Mouse (Mus musculus) embryonic facial prominence, embryonic 15.5 days (tissue): Measurements from ENCODE around the gene Tfr2. TPM values are rescaled to one million over a fixed set of nuclear protein-coding genes. Genes with fewer than 3 reads are reported as not detected.
"Not testable (repeated sequence)": the region's sequence is repeated elsewhere in the genome, so short reads cannot be mapped to it uniquely, and the experiment has no call there.

Experiments used
- ATAC-seq: fragments of 200-750 bp; cut with Nextera tagmentation; 2 replicates; pipeline ENCODE4 v1.8.0; 2017; ENCODE audit warnings: low read depth, moderate TSS enrichment; ENCODE audit not compliant: insufficient number of reproducible peaks, low FRiP score, low TSS enrichment
- H3K27ac ChIP-seq: fragments of 300-500 bp; sonication (generic); replicated peaks from 2 replicates; pipeline ENCODE4 v1.5.1; 2015; ENCODE audit warnings: mild to moderate bottlenecking, inconsistent platforms
- H3K27me3 ChIP-seq: fragments of 300-500 bp; sonication (generic); 2 replicates; pipeline ENCODE4 v1.6.1; 2015; ENCODE audit warnings: inconsistent platforms
- H3K36me3 ChIP-seq: fragments of 300-500 bp; sonication (generic); 2 replicates; pipeline ENCODE4 v1.6.1; 2015; ENCODE audit warnings: mild to moderate bottlenecking, inconsistent platforms
- H3K4me1 ChIP-seq: fragments of 300-500 bp; sonication (generic); 2 replicates; pipeline ENCODE4 v1.6.1; 2015; ENCODE audit warnings: inconsistent platforms
- H3K4me2 ChIP-seq: fragments of 300-500 bp; sonication (generic); replicated peaks from 2 replicates; pipeline ENCODE4 v1.6.1; 2015; ENCODE audit warnings: mild to moderate bottlenecking, inconsistent platforms
- H3K4me3 ChIP-seq: fragments of 300-500 bp; sonication (generic); replicated peaks from 2 replicates; pipeline ENCODE4 v1.5.1; 2015; ENCODE audit warnings: mild to moderate bottlenecking, inconsistent platforms
- H3K9ac ChIP-seq: fragments of 300-500 bp; sonication (generic); 2 replicates; pipeline ENCODE4 v1.6.1; 2015; ENCODE audit warnings: inconsistent platforms
- H3K9me3 ChIP-seq: fragments of 300-500 bp; sonication (generic); replicated peaks from 2 replicates; pipeline ENCODE4 v1.6.1; 2016; ENCODE audit warnings: inconsistent platforms
- WGBS: fragments of 180-500 bp; shearing (Covaris S2); methylation state at CpG from one replicate; pipeline ENCODE4 v1.1.7; 2015; 5-methylcytosine and 5-hydroxymethylcytosine counted together
- polyA plus RNA-seq: library from polyadenylated mRNA; unstranded; fragments of >200 nt; fragmentation: Nextera tagmentation; extraction: Ambion mirVana; gene quantifications from 2 replicates; pipeline ENCODE4 v1.2.1, GENCODE M21; 2015

The Tfr2 gene
- polyA plus RNA-seq, 1 experiment from 2014 or later = 2.0 TPM

DNA sequence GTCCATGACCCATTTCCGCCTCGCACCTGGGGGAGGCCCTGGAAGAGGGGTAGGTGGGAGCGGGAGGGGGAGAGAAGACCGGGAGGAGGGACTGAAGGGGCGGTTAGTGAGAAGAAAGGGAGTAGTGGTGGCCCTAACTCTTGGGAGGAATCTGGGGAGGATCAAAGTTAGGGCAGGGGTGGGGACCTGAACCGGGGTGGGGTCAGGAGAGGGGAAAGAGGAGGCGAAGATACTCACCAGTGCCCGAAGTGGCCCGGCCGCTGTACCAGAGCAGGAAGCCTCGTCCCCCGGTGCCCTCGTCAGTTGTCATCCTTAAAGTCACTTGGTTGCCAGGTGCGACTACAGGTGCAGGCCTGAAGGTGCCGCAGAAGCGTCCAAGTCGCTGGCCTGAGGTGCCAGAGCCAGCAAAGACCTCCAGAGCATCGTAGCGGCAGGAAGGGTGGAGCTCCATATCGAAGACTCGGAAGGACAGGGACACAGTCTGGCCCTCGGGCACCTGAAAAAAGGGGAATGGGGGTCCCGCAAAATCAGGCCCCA, 39.1 kb downstream of the Tfr2 start:
- 21% methylated on average over 23 of the region's 23 CpGs for WGBS
- no peak overlapping the region for H3K27ac ChIP-seq

GRCm38 (mm10) chr5:137609292-137609691, 39.7 kb downstream of the Tfr2 start:
- peaks cover 62% of the 10 kb centered on the region for H3K4me1 ChIP-seq
- no peak overlapping the region for H3K9ac ChIP-seq

More for the DNA sequence above, 39.1 kb downstream of the Tfr2 start:
- H3K4me1 ChIP-seq = peaks cover 61% of the 10 kb centered on the region
- peak overlapping the region; percentile 30 for H3K4me3 ChIP-seq
- H3K9me3 ChIP-seq = no peaks in the 10 kb centered on the region
- H3K4me2 ChIP-seq = peak overlapping the region; percentile 53
- peaks cover 29% of the 10 kb centered on the region for H3K36me3 ChIP-seq
- no peaks in the 10 kb centered on the region for H3K27me3 ChIP-seq
- peak overlapping the region; percentile 15; the same call in 1 of the 2 replicates for H3K9ac ChIP-seq
- no peak for ATAC-seq

GRCm38 (mm10) chr5:137610056-137610455, 40.4 kb downstream of the Tfr2 start:
- Histone ChIP-seq H3K27ac (peak overlapping the region; percentile 97), H3K4me1 (peaks cover 62% of the 10 kb centered on the region), H3K36me3 (peaks cover 22% of the 10 kb centered on the region), H3K9me3 (no peaks in the 10 kb centered on the region), H3K4me2 (peak overlapping the region; percentile 53), H3K4me3 (peak overlapping the region; percentile 41), H3K9ac (peak overlapping the region; percentile 10), H3K27me3 (no peaks in the 10 kb centered on the region)
- WGBS = 35% methylated on average over 4 of the region's 4 CpGs
- no peak for ATAC-seq

More at GRCm38 (mm10) chr5:137609292-137609691, 39.7 kb downstream of the Tfr2 start:
- H3K27me3 ChIP-seq = no peaks in the 10 kb centered on the region
- ATAC-seq = no peak
- H3K36me3 ChIP-seq = peaks cover 26% of the 10 kb centered on the region
- 38% methylated on average over 3 of the region's 3 CpGs for WGBS
- H3K4me2 ChIP-seq = peak overlapping the region; percentile 53
- peak overlapping the region; percentile 41 for H3K4me3 ChIP-seq
- no peaks in the 10 kb centered on the region for H3K9me3 ChIP-seq
- H3K27ac ChIP-seq = peak overlapping the region; percentile 97; the same call in 1 of the 2 replicates

DNA sequence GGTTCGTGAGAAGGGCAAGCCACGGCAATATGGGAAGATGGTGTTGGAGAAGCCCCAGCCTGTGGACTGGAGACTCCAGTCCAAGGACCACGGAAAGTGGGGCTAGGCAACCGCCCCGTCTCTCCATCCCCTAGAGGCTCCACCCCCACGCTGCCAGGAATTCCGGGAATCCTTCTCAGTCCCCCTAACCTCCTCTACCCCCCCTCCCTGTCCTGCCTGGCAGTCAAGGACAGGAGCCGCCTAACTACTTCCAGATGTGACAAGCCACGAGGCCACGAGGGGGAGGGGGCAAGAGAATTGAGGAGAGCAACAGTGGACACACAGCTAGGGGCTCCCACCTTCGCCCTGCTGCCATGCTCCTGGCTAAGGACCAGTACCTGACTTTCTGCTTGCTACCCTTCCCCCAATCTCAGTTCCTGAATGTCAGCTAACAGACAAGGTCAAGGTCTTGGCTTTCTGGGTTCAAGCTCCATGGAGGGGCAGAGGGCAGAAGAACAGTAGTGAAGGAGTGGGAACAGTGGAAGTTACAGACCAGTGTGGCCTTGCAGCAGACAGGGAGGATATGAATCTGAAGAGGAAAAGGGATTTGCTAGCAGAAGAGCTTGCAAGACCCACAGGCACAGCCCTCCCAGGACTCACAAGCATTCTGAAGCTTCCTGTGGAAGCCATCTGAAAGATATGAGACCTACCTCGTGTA, 41.1 kb downstream of the Tfr2 start:
- peak overlapping the region; percentile 41 for H3K4me3 ChIP-seq
- ATAC-seq = peak; percentile 78
- 2% methylated on average over 12 of the region's 12 CpGs for WGBS
- peaks cover 15% of the 10 kb centered on the region for H3K36me3 ChIP-seq
- peaks cover 62% of the 10 kb centered on the region for H3K4me1 ChIP-seq
- H3K27me3 ChIP-seq = no peaks in the 10 kb centered on the region
- H3K9ac ChIP-seq = peak overlapping the region; percentile 33; the same call in 1 of the 2 replicates
- peak overlapping the region; percentile 53 for H3K4me2 ChIP-seq
- no peaks in the 10 kb centered on the region for H3K9me3 ChIP-seq
- peak overlapping the region; percentile 97 for H3K27ac ChIP-seq

- peak; percentile 71 for ATAC-seq
- H3K4me3 ChIP-seq = peak overlapping the region; percentile 41
- H3K4me1 ChIP-seq = peaks cover 62% of the 10 kb centered on the region
- peak overlapping the region; percentile 53 for H3K4me2 ChIP-seq
- H3K9ac ChIP-seq = peak overlapping the region; percentile 33; the same call in 1 of the 2 replicates
- no peaks in the 10 kb centered on the region for H3K9me3 ChIP-seq
- WGBS = 10% methylated on average over 6 of the region's 6 CpGs
- H3K27me3 ChIP-seq = no peaks in the 10 kb centered on the region
- H3K27ac ChIP-seq = peak overlapping the region; percentile 97
- peaks cover 10% of the 10 kb centered on the region for H3K36me3 ChIP-seq
Observed at GRCm38 (mm10) chr5:137611245-137611602, 41.6 kb downstream of the Tfr2 start.

GRCm38 (mm10) chr5:137613076-137613475, 43.4 kb downstream of the Tfr2 start:
- H3K9me3 ChIP-seq = no peaks in the 10 kb centered on the region
- no peak overlapping the region for H3K4me2 ChIP-seq
- no peak overlapping the region for H3K27ac ChIP-seq
- WGBS = 70% methylated on average over 5 of the region's 5 CpGs
- H3K9ac ChIP-seq = no peak overlapping the region
- peaks cover 58% of the 10 kb centered on the region for H3K4me1 ChIP-seq
- ATAC-seq = no peak
- no peaks in the 10 kb centered on the region for H3K36me3 ChIP-seq
- H3K27me3 ChIP-seq = no peaks in the 10 kb centered on the region
- H3K4me3 ChIP-seq = no peak overlapping the region

DNA sequence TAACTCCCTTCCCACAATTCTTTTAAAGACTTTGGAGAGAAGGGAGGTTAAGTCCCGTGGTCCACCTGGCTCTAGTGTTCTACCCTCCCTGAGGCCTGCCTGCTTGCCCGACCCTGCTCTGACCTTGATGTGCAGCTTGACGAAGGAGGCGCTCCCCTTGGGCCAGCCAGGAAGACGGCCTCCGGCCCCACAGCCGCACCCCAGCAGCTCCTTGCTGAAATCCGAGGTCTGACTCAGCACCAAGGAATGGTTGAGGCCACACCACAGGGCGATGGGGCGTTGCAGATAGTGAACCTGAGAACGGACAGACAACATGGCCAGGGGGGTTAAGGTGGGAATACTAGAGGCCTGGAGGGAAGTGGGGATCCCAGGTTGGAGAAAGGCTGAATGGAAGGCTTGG, 43.9 kb downstream of the Tfr2 start, which contains the start of gene Pcolce:
Pcolce (minus strand) TSS at position 235 of the 400 bp plus-strand sequence.
- no peak within 1 kb of the TSS for H3K4me3 ChIP-seq
- ATAC-seq = no peak
- H3K36me3 ChIP-seq = no peaks in the 10 kb centered on the region
- peaks cover 53% of the 10 kb centered on the region for H3K4me1 ChIP-seq
- no peak within 1 kb of the TSS for H3K4me2 ChIP-seq
- no peaks in the 10 kb centered on the region for H3K9me3 ChIP-seq
- no peak within 1 kb of the TSS for H3K27ac ChIP-seq
- WGBS = 28% methylated on average over 11 of the region's 11 CpGs
- no peak within 1 kb of the TSS for H3K9ac ChIP-seq
- no peaks in the 10 kb centered on the region for H3K27me3 ChIP-seq

- not testable (repeated sequence) for H3K36me3 ChIP-seq, H3K27me3 ChIP-seq, H3K4me2 ChIP-seq, H3K9me3 ChIP-seq, H3K4me3 ChIP-seq, H3K27ac ChIP-seq, ATAC-seq, H3K9ac ChIP-seq
- 81% methylated on average over 2 of the region's 2 CpGs for WGBS
- peaks cover 39% of the 10 kb centered on the region for H3K4me1 ChIP-seq
Observed at GRCm38 (mm10) chr5:137614921-137615320, 45.3 kb downstream of the Tfr2 start.

- H3K4me2 ChIP-seq = no peak overlapping the region
- no peak for ATAC-seq
- H3K9ac ChIP-seq = no peak overlapping the region
- no peak overlapping the region for H3K27ac ChIP-seq
- H3K4me1 ChIP-seq = peaks cover 35% of the 10 kb centered on the region
- H3K36me3 ChIP-seq = no peaks in the 10 kb centered on the region
- H3K4me3 ChIP-seq = no peak overlapping the region
- H3K27me3 ChIP-seq = no peaks in the 10 kb centered on the region
- H3K9me3 ChIP-seq = no peaks in the 10 kb centered on the region
- 81% methylated on average over 7 of the region's 7 CpGs for WGBS
Observed at GRCm38 (mm10) chr5:137615347-137615746, 45.7 kb downstream of the Tfr2 start.

GRCm38 (mm10) chr5:137623937-137624530, 54.4 kb downstream of the Tfr2 start:
- 72% methylated on average over 11 of the region's 11 CpGs for WGBS
- Histone ChIP-seq H3K27ac (no peak overlapping the region), H3K36me3 (no peaks in the 10 kb centered on the region), H3K27me3 (no peaks in the 10 kb centered on the region), H3K9ac (no peak overlapping the region), H3K4me1 (peaks cover 6% of the 10 kb centered on the region), H3K4me2 (no peak overlapping the region), H3K4me3 (no peak overlapping the region), H3K9me3 (no peaks in the 10 kb centered on the region)
- no peak for ATAC-seq

GRCm38 (mm10) chr5:137627991-137628390, 58.4 kb downstream of the Tfr2 start:
- peak overlapping the region; percentile 43 for H3K9ac ChIP-seq
- peak overlapping the region; percentile 91 for H3K27ac ChIP-seq
- H3K27me3 ChIP-seq = no peaks in the 10 kb centered on the region
- peak overlapping the region; percentile 99 for H3K4me3 ChIP-seq
- no peak for ATAC-seq
- H3K36me3 ChIP-seq = peaks cover 6% of the 10 kb centered on the region; the same call in 1 of the 2 replicates
- H3K4me2 ChIP-seq = peak overlapping the region; percentile 59
- no peaks in the 10 kb centered on the region for H3K9me3 ChIP-seq
- 3% methylated on average over 9 of the region's 9 CpGs for WGBS
- H3K4me1 ChIP-seq = peaks cover 41% of the 10 kb centered on the region
